Mouse (Mus musculus): ENCODE data around the gene Rai14. TPM values are rescaled to one million over a fixed set of nuclear protein-coding genes. Genes with fewer than 3 reads are reported as not detected.

The Rai14 gene
- polyA plus RNA-seq, 1 experiment, result 2.7 TPM

- Histone ChIP-seq H3K4me1 (ENCODE audit: control insufficient read depth, insufficient read depth, low read length) (no peaks in the 10 kb centered on the region), H3K4me3 (replicated peaks; ENCODE audit: insufficient read depth, low read depth, low read length) (no peak overlapping the region), H3K27ac (ENCODE audit: insufficient read depth, low read length) (no peak overlapping the region), H3K27me3 (ENCODE audit: control insufficient read depth, insufficient read depth, low read length) (no peaks in the 10 kb centered on the region)
- TF ChIP-seq CTCF (IDR thresholded peaks at IDR 0.05; ENCODE audit: borderline replicate concordance, insufficient read depth, low read depth, low read length) (no peak), POLR2A (IDR thresholded peaks at IDR 0.05; ENCODE audit: borderline replicate concordance, insufficient read depth, low read length) (no peak)
- no peak for DNase-seq
- WGBS, result 69% methylated on average over 7 of the region's 7 CpGs
Observed at GRCm38 (mm10) chr15:10670107-10670506, 44.3 kb downstream of the Rai14 start.

DNA sequence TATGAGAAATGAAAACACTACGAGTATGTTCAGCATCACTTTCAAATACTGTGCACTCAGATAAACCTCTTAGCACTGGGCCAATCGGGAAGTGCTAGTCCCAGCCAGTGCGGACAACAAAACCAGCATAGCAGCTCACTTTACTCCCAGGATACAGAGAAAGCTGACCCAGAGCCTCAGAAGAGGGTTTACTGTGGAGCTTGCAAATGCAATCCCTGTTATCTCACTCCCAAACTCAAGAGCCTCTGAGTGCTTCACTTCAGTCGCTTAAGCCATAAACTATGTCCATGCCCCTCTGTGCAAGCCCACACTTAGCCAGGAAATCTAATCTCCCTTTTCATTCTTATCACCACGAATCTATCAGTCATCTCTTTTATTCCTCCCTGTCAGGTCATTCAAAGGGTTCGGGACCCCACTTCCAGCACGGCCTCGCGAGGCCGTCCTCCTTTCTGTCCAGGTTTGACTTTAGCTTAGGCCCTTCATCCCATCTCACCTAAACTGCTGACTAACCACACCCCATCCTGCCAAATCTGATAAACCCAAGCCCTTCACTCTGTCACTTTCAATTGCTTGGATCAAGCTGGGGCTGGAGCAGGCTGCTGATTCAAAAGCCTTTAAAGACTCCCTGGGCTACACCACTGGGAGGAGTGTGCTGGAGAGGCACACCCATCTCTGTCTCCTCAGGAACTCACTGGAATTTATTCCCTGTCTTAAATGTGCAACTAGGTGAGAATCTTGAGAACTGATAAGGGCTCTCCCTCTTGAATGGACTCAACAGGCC is 46.1 kb downstream of the Rai14 start:
- H3K27me3 ChIP-seq (ENCODE audit: control insufficient read depth, insufficient read depth, low read length), result no peaks in the 10 kb centered on the region
- no peak for TF ChIP-seq POLR2A (IDR thresholded peaks at IDR 0.05; ENCODE audit: borderline replicate concordance, insufficient read depth, low read length)
- no peak for TF ChIP-seq CTCF (IDR thresholded peaks at IDR 0.05; ENCODE audit: borderline replicate concordance, insufficient read depth, low read depth, low read length)
- H3K4me1 ChIP-seq (ENCODE audit: control insufficient read depth, insufficient read depth, low read length), result no peaks in the 10 kb centered on the region
- DNase-seq, result no peak
- 86% methylated on average over 10 of the region's 10 CpGs for WGBS
- no peak overlapping the region for H3K4me3 ChIP-seq (replicated peaks; ENCODE audit: insufficient read depth, low read depth, low read length)
- H3K27ac ChIP-seq (ENCODE audit: insufficient read depth, low read length), result no peak overlapping the region

GRCm38 (mm10) chr15:10665816-10666215 is 48.6 kb downstream of the Rai14 start:
- H3K4me1 ChIP-seq (ENCODE audit: control insufficient read depth, insufficient read depth, low read length), result no peaks in the 10 kb centered on the region
- TF ChIP-seq POLR2A (IDR thresholded peaks at IDR 0.05; ENCODE audit: borderline replicate concordance, insufficient read depth, low read length) (no peak), CTCF (IDR thresholded peaks at IDR 0.05; ENCODE audit: borderline replicate concordance, insufficient read depth, low read depth, low read length) (no peak)
- no peak for DNase-seq
- no peak overlapping the region for H3K27ac ChIP-seq (ENCODE audit: insufficient read depth, low read length)
- H3K4me3 ChIP-seq (replicated peaks; ENCODE audit: insufficient read depth, low read depth, low read length), result no peak overlapping the region
- H3K27me3 ChIP-seq (ENCODE audit: control insufficient read depth, insufficient read depth, low read length), result no peaks in the 10 kb centered on the region
- 84% methylated on average over 8 of the region's 8 CpGs for WGBS

DNA sequence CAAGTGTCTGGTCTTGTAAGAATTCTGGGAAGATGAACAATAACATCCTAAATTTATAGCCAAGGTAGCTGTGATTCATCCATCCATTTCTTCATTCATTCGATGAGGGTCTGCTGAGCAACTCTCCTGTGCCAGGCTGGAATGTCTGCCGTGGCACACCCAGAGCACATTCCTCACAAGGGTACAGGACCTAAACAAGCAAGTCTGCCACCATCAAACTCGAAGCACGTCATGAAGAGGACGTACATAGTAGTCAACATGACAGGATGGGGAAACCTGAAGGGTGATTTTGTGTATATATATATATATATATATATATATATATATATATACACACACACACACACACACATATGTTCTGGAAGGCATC is 49.9 kb downstream of the Rai14 start:
- 85% methylated on average over 5 of the region's 5 CpGs for WGBS
- DNase-seq, result no peak
- TF ChIP-seq POLR2A (IDR thresholded peaks at IDR 0.05; ENCODE audit: borderline replicate concordance, insufficient read depth, low read length) (no peak), CTCF (IDR thresholded peaks at IDR 0.05; ENCODE audit: borderline replicate concordance, insufficient read depth, low read depth, low read length) (no peak)
- H3K27me3 ChIP-seq (ENCODE audit: control insufficient read depth, insufficient read depth, low read length), result no peaks in the 10 kb centered on the region
- no peak overlapping the region for H3K4me3 ChIP-seq (replicated peaks; ENCODE audit: insufficient read depth, low read depth, low read length)
- no peaks in the 10 kb centered on the region for H3K4me1 ChIP-seq (ENCODE audit: control insufficient read depth, insufficient read depth, low read length)
- H3K27ac ChIP-seq (ENCODE audit: insufficient read depth, low read length), result no peak overlapping the region

- no peaks in the 10 kb centered on the region for H3K4me1 ChIP-seq (ENCODE audit: control insufficient read depth, insufficient read depth, low read length)
- TF ChIP-seq CTCF (IDR thresholded peaks at IDR 0.05; ENCODE audit: borderline replicate concordance, insufficient read depth, low read depth, low read length) (no peak), POLR2A (IDR thresholded peaks at IDR 0.05; ENCODE audit: borderline replicate concordance, insufficient read depth, low read length) (no peak)
- H3K27ac ChIP-seq (ENCODE audit: insufficient read depth, low read length), result no peak overlapping the region
- no peak for DNase-seq
- H3K27me3 ChIP-seq (ENCODE audit: control insufficient read depth, insufficient read depth, low read length), result no peaks in the 10 kb centered on the region
- H3K4me3 ChIP-seq (replicated peaks; ENCODE audit: insufficient read depth, low read depth, low read length), result no peak overlapping the region
- WGBS, result 73% methylated on average over 5 of the region's 5 CpGs
Observed at GRCm38 (mm10) chr15:10663793-10664528, 50.5 kb downstream of the Rai14 start.

DNA sequence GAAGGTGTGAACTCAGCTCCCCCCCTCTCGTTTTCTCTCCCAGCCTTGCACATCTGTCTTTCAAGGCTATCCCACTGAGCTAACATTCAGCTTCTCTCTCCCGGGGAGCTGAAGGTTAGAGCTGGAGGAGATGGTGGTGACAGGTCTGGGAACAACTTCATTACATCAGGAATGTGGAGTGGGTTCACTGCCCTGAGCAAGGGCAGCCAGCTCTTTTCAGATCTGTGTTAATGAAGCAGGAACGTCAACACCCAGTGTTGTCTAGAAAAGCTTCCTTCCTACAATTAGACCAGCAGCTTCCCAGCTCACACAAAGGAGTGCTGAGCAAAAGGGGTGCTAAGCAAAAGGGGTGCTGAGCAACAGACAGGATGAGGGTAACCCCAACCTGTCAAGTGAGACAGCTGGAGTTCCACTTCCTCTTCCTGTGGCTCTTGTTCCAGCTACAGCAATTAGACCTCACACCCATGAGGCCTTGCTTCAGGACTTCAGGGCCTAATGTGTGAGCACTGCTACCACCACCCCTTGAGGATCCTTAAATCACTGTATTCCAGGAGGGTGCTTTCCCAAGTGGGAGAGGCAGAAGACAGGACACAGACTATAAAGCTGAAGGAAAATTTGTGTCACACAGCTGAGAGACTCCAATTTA is 52.3 kb downstream of the Rai14 start:
- no peak for DNase-seq
- TF ChIP-seq POLR2A (IDR thresholded peaks at IDR 0.05; ENCODE audit: borderline replicate concordance, insufficient read depth, low read length), result no peak
- TF ChIP-seq CTCF (IDR thresholded peaks at IDR 0.05; ENCODE audit: borderline replicate concordance, insufficient read depth, low read depth, low read length), result no peak

GRCm38 (mm10) chr15:10658803-10659202 is 55.6 kb downstream of the Rai14 start:
- 93% methylated on average over 2 of the region's 2 CpGs for WGBS

More for the DNA sequence above, 52.3 kb downstream of the Rai14 start:
- Histone ChIP-seq H3K4me3 (replicated peaks; ENCODE audit: insufficient read depth, low read depth, low read length) (no peak overlapping the region), H3K4me1 (ENCODE audit: control insufficient read depth, insufficient read depth, low read length) (no peaks in the 10 kb centered on the region), H3K27me3 (ENCODE audit: control insufficient read depth, insufficient read depth, low read length) (no peaks in the 10 kb centered on the region), H3K27ac (ENCODE audit: insufficient read depth, low read length) (no peak overlapping the region)
- WGBS, result 24% methylated on average over 3 of the region's 3 CpGs

More at GRCm38 (mm10) chr15:10658803-10659202, 55.6 kb downstream of the Rai14 start:
- DNase-seq, result no peak
- Histone ChIP-seq H3K4me3 (replicated peaks; ENCODE audit: insufficient read depth, low read depth, low read length) (no peak overlapping the region), H3K27ac (ENCODE audit: insufficient read depth, low read length) (no peak overlapping the region), H3K4me1 (ENCODE audit: control insufficient read depth, insufficient read depth, low read length) (no peaks in the 10 kb centered on the region), H3K27me3 (ENCODE audit: control insufficient read depth, insufficient read depth, low read length) (no peaks in the 10 kb centered on the region)
- no peak for TF ChIP-seq CTCF (IDR thresholded peaks at IDR 0.05; ENCODE audit: borderline replicate concordance, insufficient read depth, low read depth, low read length)
- no peak for TF ChIP-seq POLR2A (IDR thresholded peaks at IDR 0.05; ENCODE audit: borderline replicate concordance, insufficient read depth, low read length)

Measured in cerebellum, adult 2 months (tissue).